Mouse (Mus musculus): ENCODE results near the gene Bcl7a.

Gene Bcl7a

DNA sequence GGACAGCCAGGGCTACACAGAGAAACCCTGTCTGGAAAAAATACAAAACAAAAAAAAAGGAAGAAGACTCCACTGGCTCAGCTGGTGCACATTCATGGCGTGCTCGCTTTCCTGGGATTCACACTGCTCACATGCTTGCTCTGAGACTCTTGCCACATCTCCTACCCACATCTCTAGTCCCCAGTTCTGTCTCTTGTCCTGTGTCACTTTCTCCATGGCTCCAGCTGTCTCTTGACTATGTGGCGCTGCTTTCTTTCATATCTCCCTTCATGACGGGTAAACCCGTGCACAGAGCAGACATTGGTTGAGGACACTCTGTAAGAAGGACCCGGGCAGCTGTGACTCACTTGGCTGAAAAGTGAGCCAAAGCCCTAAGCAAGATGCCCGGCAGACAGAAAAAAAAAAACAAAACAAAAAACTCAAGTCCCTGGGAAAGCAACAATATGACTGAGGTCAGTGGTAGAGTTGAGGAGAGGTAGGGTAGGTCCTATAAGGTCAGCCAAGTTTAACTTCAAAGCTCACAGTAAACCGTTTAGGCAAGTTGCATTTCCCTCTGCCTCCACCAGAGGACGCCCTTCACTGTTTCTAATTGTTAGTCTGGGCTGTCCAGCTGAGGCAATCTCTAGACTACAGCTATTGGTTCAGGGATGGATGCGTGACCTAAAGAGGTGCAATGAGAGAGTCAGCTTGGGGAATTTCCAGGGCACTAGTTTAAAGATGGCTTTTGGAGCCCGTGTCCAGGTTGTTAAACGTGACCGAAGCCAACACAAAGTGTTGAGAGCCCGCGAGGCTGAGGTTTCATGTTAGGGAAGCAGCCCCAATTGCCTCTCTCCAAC, 33.7 kb downstream of the Bcl7a start:
- DNase-seq (ENCODE audit: low spot score): peak; percentile 89

DNA sequence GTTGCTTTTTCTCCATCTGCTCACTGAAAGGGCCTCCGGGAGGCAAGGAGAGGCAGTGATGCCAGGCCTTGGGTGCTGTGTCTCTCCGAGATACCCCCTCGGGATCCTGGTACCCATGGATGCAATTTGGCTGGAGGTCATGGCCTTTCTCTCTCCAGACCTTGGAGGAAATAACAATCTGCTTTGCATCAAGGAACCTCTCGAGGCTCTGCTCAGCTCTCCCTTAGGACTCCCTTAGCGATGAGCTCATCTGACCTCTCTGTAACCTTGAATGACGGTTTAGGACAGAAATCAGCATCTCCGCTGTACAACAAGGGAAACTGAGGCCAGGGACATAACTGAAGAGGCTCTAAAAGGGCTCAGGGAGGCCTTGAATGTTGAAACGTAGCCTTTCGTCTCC, 35.1 kb downstream of the Bcl7a start:
- DNase-seq (ENCODE audit: low spot score): no peak

DNA sequence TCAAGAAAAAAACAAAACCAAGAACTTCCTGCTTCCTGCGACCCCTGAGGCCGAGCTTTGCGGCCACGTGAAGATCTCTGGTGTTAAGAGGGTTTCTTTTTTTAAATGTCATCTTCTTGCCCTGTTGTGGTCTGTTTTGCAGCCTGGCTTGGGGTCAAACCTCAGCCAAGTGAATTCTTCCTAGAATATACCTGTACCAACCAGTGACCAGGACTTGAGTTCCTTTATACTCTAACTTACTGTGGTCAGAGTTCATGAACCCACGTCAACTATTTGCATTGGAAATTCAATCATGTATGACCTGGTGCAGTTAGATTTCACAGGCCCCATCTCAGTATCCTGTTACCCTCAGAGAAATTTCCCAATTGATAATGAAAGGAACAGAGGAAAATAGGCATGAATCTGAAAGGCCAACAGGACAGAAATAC, 35.9 kb downstream of the Bcl7a start:
- no peak for DNase-seq (ENCODE audit: low spot score)

DNA sequence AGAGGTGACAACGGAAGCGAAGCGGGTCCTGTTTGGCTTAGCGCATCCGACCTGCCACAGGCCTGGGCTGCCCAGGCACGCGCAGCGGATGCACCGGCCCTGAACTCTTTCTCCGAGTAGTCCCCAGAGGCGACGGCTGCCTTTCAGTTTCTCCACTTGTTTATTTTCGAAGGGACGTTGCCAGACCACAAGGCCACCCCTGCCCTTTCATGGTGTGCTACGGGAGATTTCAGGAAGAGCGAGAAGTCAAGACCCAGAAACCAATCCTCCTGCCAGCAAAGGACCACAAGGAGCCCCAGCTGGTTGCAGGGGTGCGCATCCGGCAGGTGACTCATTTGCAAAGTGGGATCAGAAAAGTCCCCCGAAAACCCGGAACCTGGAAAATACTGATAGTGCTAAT, 38.3 kb downstream of the Bcl7a start:
- DNase-seq (ENCODE audit: low spot score): no peak

DNA sequence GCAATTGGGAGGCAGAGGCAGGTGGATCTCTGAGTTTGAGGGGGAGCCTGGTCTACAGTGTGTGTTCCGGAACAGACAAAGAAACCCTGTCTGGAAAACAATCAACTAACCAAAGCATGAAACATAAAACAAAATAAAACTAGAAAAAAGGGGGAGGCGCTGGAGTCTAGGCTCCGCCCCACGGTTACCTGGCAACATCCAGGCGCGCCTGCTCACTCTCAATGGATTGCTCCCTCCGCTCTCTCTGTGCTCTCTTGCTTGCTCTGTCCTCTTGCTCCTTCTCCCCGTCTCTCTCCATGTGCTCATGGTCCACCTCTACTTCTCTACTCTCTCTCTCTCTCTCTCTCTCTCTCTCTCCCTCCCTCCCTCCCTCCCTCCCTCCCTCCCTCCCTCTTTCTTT, 39.1 kb downstream of the Bcl7a start:
- DNase-seq (ENCODE audit: low spot score): no peak

DNA sequence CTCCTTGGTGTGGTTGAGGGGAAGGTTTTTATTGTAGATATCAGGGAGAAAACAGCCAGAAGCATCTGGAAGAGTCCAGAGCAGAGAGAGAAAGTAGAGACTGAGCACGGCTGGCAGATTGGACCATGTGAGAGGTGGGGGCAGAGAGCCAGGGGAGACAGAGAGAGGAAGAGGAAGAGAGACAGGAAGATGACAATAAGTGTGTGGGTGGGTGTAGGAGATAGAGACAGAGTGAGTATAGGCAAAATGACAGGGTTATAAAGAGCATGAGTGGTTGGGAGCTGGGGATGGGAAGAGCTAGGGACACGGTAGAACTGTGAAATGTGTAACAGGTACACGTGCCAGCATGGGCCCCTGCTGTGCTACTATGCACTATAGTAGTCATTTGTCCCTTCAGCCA, 44.8 kb downstream of the Bcl7a start:
- no peak for DNase-seq (ENCODE audit: low spot score)

DNA sequence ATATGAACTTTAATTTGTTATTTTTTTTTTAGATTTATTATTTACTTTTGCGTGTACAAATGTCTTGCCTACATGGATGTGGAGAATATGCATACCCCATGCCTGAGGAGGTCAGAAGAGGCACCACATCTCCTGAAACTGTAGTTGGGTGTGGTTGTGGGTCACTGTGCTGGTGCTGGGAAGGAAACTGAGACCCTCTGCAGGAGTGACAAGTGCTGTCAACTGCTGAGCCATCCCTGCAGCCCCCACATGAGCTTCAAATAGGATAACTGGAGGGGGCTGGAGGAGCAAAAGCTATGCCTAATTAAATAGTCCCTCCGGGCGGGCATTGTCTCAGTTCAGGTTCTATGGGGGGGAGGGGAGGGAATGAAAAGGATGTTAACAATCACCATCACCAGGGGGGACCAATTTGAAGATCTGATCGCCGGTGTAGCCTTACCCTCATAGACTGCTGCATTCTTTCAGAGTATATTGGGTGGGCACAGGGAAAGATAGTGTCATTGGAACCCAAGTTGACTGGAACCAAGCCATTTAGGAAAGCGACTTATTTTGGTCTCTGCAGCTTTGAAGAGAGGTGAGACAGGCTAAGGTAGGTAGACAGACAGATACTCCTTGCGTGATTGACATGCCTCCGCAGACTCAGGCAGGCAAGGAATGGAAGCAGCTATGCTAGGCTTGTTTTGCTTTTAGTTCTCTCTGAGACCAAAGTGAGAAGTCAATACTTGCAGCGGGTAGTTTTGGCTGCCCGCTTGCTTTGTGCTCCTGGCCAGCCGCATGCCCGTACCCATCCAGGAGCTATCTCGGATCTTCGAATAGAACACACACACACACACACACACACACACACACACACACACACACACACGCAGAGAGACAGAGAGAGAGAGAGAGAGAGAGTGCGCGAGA, 47.2 kb downstream of the Bcl7a start:
- no peak for DNase-seq (ENCODE audit: low spot score)

DNA sequence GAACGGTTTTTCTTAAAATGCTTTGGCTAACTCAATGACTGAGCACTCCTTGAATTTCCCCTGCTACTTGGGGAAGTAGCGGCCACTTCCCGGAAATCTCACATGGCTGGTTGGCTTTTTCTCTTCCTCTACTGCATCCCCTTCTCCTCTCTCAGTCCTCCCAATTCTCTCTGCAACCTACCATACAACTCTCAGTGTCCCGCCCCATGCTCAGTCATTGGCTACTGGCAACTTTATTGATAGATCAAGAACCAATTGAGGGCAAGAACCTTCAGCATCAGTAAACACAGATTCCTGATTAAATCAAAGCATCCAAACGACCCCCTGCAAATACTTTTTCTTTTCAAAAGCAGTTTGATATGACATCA, 47.8 kb downstream of the Bcl7a start:
- DNase-seq (ENCODE audit: low spot score): no peak

DNA sequence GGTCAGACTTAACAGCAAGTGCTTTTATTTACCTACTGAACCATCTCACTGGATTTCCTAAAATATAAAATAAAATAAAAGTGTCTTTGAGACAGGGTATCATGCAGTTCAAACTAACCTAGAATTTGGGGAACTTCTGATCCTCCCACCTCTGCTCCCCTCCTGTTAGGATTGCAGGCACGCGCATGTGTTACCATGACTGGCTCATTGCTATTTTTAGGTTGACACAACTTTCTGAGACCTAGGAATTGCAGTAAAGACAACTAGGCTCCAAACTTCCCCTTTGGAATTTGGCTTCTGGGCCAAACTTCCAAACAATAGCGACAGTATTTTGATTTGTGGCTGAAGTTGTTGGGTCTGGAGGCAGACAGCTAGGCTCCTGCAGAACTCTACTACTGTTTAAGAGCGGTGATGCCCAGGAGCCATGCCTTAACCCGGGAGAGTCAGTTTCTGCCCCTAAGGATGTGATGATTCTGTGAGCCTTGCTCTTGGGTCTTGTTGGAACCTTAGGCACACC, 50.2 kb downstream of the Bcl7a start:
- no peak for DNase-seq (ENCODE audit: low spot score)

DNA sequence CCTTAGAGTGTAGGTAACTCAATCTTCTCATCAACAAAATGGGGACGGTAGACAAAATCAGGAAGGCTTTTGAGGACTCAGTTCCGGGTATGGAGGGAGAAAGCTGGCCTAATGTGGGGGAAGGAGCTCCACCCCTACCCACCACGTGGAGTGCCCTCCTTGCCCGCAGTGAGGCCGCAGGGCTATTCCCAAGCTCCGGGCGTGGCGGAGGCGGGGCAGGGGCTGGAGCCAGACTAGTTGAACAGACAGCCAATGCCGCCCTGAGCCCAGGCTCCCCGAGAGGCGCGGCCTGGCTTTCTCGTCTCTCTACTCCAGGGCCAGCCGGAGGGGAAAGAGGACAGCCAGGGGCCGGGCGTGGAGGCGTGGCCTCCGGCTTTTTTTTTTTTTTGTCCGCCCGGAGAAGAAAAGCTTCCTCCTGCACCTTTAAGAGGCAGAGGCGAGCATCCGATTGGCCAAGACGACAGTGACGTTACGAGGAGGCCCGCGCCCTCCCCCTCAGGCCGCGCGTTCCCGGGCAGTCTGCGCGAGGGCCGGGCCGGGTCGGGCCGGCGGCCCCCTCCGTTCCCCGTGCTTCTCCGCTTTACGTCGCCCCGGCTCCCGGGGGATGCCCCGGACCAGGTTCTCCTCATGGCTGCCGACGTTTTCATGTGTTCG, 50.8 kb downstream of the Bcl7a start, which contains the start of gene Mlxip:
Mlxip (plus strand) TSS at position 496 of the 654 bp plus-strand sequence.
- peak; percentile 92 for DNase-seq (ENCODE audit: low spot score)

DNA sequence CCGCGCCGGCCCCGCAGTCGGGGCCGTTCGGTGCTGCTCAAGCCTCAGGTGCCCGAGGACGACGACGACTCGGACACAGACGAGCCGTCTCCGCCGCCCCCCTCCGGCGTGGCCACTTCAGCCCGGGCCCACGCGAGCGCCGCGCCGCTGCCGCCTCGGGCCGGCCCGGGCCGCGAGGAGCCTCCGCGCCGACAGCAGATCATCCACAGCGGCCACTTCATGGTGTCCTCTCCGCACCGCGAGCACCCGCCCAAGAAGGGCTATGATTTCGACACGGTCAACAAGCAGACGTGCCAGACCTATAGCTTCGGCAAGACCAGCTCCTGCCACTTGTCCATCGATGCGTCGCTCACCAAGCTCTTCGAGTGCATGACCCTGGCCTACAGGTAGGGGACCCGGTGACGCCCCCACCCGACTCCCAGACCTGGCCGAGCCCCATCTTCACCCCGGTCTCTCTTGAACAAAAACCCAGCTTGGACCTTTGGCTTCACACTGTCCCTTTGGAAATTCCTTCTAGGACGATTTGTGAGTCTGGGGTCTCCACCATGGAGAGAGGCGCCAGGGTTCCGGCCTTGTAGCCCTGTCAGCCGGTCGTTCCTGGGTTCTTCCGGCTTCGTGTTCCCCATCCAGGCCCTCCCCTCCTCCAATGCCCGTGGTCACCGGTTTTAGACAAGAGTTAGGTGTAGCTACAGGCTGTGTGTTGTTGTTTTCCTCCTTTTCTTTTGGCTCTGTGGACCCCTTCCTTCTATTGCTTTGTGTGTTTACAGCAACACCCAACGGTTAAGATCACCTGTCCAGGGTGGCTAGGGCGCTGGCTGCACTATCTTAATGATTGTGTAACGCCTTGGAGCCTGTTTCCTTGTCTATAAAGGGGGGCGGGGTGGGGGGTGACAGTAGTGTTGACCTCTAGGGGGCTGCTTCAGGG, 51.6 kb downstream of the Bcl7a start:
- peak; percentile 57 for DNase-seq (ENCODE audit: low spot score)

DNA sequence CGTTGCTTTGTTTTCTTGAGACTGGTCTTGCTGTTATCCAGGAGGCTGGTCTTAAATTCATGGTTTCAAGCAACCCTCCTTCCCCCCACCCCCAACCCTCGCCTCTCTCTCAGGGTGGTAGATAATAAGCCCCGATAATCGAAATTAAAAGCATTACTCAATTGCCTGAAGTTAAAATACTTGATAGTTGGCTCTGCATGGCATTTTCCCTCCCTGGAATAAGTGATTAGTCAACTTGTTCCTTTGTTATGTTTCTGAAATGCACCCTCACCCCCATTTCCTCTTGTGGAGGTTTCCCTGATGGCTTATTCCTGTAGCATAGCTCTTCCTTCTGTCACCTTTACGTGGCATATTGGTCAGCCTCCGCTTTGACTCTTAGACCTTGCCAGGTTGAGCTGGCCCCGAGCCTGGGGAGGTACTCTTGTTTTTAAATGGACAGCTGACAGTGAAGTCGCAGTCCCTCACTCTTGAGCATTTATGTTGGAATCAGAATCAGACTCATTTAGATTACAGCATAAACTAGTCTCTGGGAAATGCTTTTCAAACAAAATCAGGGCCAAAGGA, 53.3 kb downstream of the Bcl7a start:
- DNase-seq (ENCODE audit: low spot score): no peak

DNA sequence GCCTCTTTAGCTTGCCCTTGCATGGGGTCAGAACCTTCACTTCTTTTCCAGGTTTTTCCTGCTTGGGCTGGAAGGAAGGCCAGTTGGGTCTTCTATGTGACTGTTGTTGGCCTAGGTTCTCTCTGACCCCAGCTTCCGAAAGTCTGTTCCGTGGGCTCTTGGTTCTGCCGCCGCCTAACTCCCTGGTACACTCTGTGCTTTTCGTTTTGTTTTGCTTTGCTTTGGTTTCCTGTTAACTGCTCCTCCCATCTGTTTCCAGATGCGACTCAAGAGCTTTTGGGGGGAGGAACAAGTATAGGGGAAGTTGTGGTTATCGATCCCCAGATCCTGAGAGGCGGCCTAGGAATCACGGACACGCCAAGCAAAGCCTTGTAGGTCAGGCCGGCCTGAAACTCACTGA, 54.2 kb downstream of the Bcl7a start:
- no peak for DNase-seq (ENCODE audit: low spot score)

DNA sequence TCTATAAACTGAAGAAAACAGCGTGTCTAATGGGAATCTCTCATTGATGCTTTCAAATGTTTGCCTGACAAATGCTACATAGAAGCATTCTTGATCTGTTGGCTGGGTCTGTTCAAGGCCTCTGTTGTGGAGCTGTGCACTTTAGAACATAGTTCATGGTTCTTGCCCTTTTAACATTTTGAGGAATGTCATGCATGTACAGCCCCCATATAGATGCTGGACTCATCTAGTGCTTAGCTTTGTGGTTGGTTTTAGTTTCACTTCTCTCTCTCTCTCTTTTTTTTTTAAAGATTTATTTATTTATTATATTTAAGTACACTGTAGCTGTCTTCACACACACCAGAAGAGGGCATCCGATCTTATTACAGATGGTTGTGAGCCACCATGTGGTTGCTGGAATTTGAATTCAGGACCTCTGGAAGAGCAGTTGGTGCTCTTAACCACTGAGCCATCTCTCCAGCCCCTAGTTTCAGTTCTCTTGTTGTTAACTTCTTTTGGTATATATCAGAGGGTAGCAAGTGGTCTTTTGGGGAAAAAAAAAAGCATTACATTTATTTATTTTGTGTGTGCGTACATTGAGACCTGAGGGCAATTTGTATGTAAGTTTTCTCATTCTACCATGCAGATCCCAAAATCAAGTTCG, 55.3 kb downstream of the Bcl7a start:
- DNase-seq (ENCODE audit: low spot score): no peak

DNA sequence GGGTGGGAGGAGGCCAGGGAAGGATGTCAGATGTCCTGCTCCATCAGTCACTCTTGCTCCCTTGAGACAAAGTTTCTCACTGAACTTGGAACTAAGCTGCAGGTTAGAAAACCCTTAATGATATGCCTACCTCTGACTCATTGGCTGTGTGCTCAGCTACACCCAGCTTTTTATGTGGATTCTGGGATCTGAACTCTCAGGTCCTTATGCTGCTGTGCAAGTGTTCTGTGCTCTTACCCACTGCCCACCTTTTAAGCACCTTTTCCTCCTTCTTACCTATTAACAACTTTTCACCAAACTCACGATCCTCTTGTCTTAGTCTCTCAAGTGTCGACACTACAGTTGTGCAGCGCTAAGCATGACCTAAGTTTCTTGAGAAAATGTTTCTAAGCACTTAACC, 60.8 kb downstream of the Bcl7a start:
- no peak for DNase-seq (ENCODE audit: low spot score)

DNA sequence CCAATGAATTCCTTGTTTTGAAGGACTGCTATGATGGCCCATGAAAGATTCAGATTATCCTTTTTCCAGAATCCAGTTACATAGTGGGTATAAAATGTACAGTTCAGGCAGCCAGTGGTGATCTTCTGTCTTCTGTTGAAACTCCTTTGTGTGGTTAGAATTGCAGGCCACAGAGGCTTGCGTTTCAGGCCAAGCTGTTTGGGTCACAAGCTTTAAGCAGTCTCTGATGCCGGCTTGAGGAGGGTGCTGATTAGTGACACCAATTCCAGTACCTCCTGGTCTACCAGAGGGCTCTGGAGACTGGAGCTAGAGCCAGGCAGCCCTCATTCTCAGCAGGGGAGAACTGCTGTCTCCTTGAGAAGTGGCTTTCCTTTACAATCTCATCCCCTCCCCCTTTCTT, 63.3 kb downstream of the Bcl7a start:
- no peak for DNase-seq (ENCODE audit: low spot score)

DNA sequence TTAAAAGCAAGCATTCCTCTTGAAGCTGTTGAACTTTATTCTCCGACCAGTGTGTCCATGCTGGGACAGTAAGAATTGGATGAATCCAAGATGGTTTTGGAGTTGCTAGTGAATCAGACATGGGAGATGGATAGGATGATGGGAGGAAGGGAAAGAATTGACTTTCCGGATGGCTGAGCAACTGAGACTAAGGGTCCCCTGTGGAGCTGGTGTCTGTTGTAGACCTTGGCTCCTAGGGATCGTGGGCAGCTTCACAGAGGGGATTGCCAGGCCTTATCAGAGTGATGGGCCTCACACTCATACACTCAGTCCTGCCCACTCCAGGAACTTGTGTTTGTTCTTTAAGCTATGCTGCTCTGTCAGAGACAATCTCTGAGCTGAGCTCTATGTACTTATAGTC, 64.5 kb downstream of the Bcl7a start:
- DNase-seq (ENCODE audit: low spot score): no peak

DNA sequence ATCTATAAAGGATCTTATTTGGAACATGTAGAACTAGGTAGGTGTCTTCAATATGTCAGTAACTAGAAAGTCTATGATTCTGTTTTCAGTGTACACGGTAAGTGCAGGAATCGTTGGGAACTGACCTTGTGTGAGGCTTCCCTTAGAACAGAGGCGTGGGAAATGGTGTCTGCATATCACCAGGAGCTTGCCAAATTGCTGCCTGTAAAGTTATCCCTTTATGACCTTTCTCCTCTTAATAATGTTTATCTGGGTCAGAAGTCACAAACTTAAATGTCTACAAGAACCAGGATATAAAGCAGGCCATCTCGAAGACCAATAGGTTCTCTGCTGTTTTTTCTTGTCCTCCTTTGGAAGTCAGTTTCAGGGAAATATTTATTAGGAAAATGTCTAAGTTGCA, 68.6 kb downstream of the Bcl7a start:
- DNase-seq (ENCODE audit: low spot score): no peak

DNA sequence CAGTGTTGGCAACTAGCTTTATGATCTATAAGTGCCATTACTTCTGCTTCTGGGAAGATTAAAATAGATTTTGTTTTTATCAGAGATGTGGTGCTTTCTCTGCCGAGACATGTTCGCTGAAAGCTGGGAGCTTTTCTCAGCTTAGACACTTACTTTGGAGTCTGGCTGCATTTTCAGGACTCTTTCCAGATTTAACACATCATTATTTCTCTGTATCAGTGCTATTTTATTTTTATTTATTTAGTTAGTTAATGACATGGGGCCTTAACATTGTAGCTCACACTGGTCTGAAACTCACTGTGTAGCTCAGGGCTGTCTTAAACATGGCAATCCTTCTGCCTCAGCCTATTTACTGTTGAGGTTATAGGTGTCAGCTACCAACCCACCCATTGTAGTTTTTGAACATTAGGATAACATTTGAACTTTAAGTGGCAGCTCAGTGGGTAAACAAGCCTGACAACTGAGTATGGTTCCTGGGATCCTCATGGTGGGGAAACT, 70.3 kb downstream of the Bcl7a start:
- no peak for DNase-seq (ENCODE audit: low spot score)

DNA sequence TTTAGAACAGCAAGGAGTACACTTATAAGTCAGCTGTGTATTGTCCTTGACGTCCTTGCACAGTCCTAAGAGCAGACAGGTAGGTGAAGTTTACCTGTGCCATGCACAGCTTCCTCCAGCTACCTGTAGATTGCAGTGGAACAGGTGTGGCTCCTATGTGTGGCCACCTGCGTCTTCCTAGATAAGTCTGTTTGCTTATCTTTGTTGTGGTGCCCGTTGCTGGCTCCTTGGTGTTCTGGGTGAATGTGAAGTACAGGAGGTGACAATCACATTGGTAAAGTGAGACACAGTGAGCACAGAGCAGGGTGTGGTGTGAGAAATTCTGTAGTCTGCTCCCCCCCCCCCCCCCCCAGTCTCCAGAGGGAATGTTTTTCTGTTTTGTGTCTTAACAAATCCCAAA, 72.5 kb downstream of the Bcl7a start:
- DNase-seq (ENCODE audit: low spot score): no peak
